9 mouse cellular contexts compared by ENCODE assay signal in the genomic region with DNA sequence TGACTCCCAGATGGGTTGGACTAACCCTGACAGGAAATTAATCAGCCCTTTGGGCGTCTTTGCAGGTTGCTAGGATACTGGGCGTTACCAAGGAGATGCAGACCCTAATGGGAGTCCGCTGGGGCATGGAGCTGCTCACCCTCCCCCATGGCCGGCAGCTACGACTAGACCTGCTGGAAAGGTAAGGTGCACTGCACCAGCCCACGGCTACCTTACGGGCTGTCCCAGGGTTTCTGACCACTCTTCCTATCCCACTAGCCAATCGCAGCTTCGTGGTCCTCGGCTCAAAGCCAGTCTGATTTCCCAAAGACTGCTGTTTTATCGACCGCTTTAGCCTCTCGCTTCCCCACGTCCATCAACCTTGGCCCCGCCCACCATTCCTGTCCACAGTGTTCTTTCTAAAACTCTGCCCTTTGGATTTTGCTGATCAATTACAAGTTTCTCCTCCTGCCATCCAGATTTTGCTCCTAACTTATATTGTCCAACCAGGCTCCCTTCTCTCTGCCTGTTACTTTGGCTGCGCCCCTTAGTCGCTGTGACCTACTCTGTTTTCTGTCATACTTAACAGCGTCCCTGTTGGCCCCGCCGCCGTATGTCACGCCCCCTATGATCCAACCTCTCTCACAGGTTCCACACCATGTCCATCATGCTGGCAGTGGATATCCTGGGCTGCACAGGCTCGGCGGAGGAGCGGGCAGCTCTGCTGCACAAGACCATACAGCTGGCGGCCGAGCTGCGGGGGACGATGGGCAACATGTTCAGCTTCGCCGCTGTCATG. TPM values are rescaled to one million over a fixed set of nuclear protein-coding genes. Genes with fewer than 3 reads are reported as not detected.
A peak's percentile ranks its signal among the peaks of the same experiment; 100 is the strongest.
DNase-seq lines count a peak whose midpoint lies in the region; ATAC-seq and TF ChIP-seq lines count a peak whose summit lies in the region.
"Had no signal": no experiment of that assay in that cellular context is flagged by ENCODE, and none has a peak within 500 bp of the region (broad histone marks: within the 10 kb centered on the region; RNA-seq: fewer than 3 reads in every experiment).

No protein-coding gene starts in this region.

- H3K27ac ChIP-seq in layer of hippocampus, adult 2 months: no peak overlapping the region
- H3K27ac ChIP-seq in heart, embryonic 12.5 days (ENCODE audit: poor library complexity, severe bottlenecking): peak overlapping the region; percentile 55; the same call in 1 of the 2 replicates
- no peak overlapping the region for H3K27ac ChIP-seq in testis, adult 2 months (ENCODE audit: control insufficient read depth, insufficient read depth, low read depth, low read length)

- 0 out of 2 replicates have a peak, but pooled peaks cover 3% of the 10 kb centered on the region for H3K27me3 ChIP-seq in heart, embryonic 12.5 days (replicated peaks)
- no peaks in the 10 kb centered on the region for H3K27me3 ChIP-seq in testis, adult 2 months (ENCODE audit: control insufficient read depth, insufficient read depth, low read length)

- no peak for TF ChIP-seq CTCF in layer of hippocampus, adult 2 months (conservative IDR thresholded peaks at IDR 0.05)
- no peak for TF ChIP-seq CTCF in testis, adult 2 months (IDR thresholded peaks at IDR 0.05; ENCODE audit: control insufficient read depth, insufficient read depth, insufficient replicate concordance, low read depth, low read length)

- H3K9ac ChIP-seq in heart, embryonic 12.5 days: peak overlapping the region; percentile 62

- peaks cover 10% of the 10 kb centered on the region; the same call in 1 of the 2 replicates for H3K4me1 ChIP-seq in heart, embryonic 12.5 days (replicated peaks)
- H3K4me1 ChIP-seq in testis, adult 2 months (ENCODE audit: control insufficient read depth, insufficient read depth, low read length): peaks cover 7% of the 10 kb centered on the region

- DNase-seq in layer of hippocampus, adult 2 months (ENCODE audit: low spot score in 2 of 2): no peak
- no peak for DNase-seq in layer of hippocampus, postnatal 10 days (ENCODE audit: low spot score in 2 of 2)
- peak; percentile 83 for DNase-seq in kidney, postnatal 10 days
- peak; percentile 79 for DNase-seq in lung, postnatal 25 days (ENCODE audit: low spot score)
- no peak for DNase-seq in spleen, adult 18-20 months
- no peak for DNase-seq in layer of hippocampus, adult 18-20 months (ENCODE audit: low spot score in 2 of 2)

- H3K36me3 ChIP-seq in heart, embryonic 12.5 days: peaks cover 71% of the 10 kb centered on the region
- no peaks in the 10 kb centered on the region for H3K36me3 ChIP-seq in testis, adult 2 months (ENCODE audit: control insufficient read depth, insufficient read depth, low read length)

- H3K9me3 ChIP-seq in heart, embryonic 12.5 days (replicated peaks): no peaks in the 10 kb centered on the region

- peak; percentile 52; the same call in 1 of the 2 replicates for ATAC-seq in heart, embryonic 12.5 days (ENCODE audit: insufficient number of reproducible peaks, low FRiP score)

- 17% methylated on average over 31 of the region's 31 CpGs for WGBS in heart, embryonic 12.5 days

- TF ChIP-seq POLR2A in testis, adult 2 months (IDR thresholded peaks at IDR 0.05; ENCODE audit: control insufficient read depth, low read depth, low read length): no peak

- peak overlapping the region; percentile 65 for H3K4me2 ChIP-seq in heart, embryonic 12.5 days

- H3K4me3 ChIP-seq in layer of hippocampus, adult 2 months: peak overlapping the region; percentile 13; the same call in 1 of the 2 replicates
- H3K4me3 ChIP-seq in heart, embryonic 12.5 days: peak overlapping the region; percentile 53
- H3K4me3 ChIP-seq in testis, adult 2 months (ENCODE audit: control insufficient read depth, low read depth, low read length): peak overlapping the region; percentile 72

RNA-seq across cellular contexts. Expression of a gene that starts 6.0 kb away (rescaled TPM):
- total RNA-seq in layer of hippocampus, adult 2 months (2021): 10 to 100 TPM; 30.3 to 32.3 TPM
- total RNA-seq in layer of hippocampus, postnatal 10 days (2021): 10 to 100 TPM; 28.9 to 32.9 TPM
- polyA plus RNA-seq in heart, embryonic 12.5 days (2016; fragmentation: Nextera tagmentation; extraction: Ambion mirVana): 38.5 and 39.3 TPM in 2 replicates
- 17.9 and 18.3 TPM in 2 replicates for polyA plus RNA-seq in testis, adult 2 months (2012; rRNA removed)
- total RNA-seq in layer of hippocampus, adult 18-20 months (2021): 10 to 100 TPM; 30.2 to 32.1 TPM

RNA-seq across cellular contexts. Expression of a gene that starts 10.3 kb away (rescaled TPM):
- total RNA-seq in layer of hippocampus, adult 2 months (2021): 1 to 10 TPM; 1.4 to 2.9 TPM
- total RNA-seq in layer of hippocampus, postnatal 10 days (2021): 1 to 10 TPM; 2.1 to 3.2 TPM
- not detected in 2 replicates for polyA plus RNA-seq in heart, embryonic 12.5 days (2016; fragmentation: Nextera tagmentation; extraction: Ambion mirVana)
- 0.10 and 0.16 TPM in 2 replicates for polyA plus RNA-seq in testis, adult 2 months (2012; rRNA removed)
- 1 to 10 TPM; 1.5 to 1.8 TPM for total RNA-seq in layer of hippocampus, adult 18-20 months (2021)
- total RNA-seq: heart, postnatal 14 days had no signal

RNA-seq across cellular contexts. Expression of a gene that starts 24.4 kb away (rescaled TPM):
- under 1 TPM; 0.69 to 0.82 TPM for total RNA-seq in layer of hippocampus, adult 2 months (2021)
- total RNA-seq in layer of hippocampus, postnatal 10 days (2021): under 1 TPM; 0.71 to 0.94 TPM
- polyA plus RNA-seq in heart, embryonic 12.5 days (2016; fragmentation: Nextera tagmentation; extraction: Ambion mirVana): 0.09 and 0.24 TPM in 2 replicates
- polyA plus RNA-seq in testis, adult 2 months (2012; rRNA removed): 132 and 146 TPM in 2 replicates
- total RNA-seq in layer of hippocampus, adult 18-20 months (2021): 1 to 10 TPM in 1 of 2 experiments, under 1 TPM in 1; 0.94 to 1.2 TPM

RNA-seq across cellular contexts. Expression of a gene that starts 24.5 kb away (rescaled TPM):
- 1 to 10 TPM; 5.9 to 6.4 TPM for total RNA-seq in layer of hippocampus, adult 2 months (2021)
- total RNA-seq in layer of hippocampus, postnatal 10 days (2021): 10 to 100 TPM in 1 of 2 experiments, 1 to 10 TPM in 1; 5.4 to 11.5 TPM
- polyA plus RNA-seq in heart, embryonic 12.5 days (2016; fragmentation: Nextera tagmentation; extraction: Ambion mirVana): 4.2 and 5.2 TPM in 2 replicates
- 24.7 and 34.2 TPM in 2 replicates for polyA plus RNA-seq in testis, adult 2 months (2012; rRNA removed)
- total RNA-seq in layer of hippocampus, adult 18-20 months (2021): 1 to 10 TPM; 6.0 to 7.5 TPM

RNA-seq across cellular contexts. Expression of a gene that starts 30.2 kb away (rescaled TPM):
- total RNA-seq in layer of hippocampus, adult 2 months (2021): 10 to 100 TPM; 18.9 to 20.1 TPM
- total RNA-seq in layer of hippocampus, postnatal 10 days (2021): 10 to 100 TPM; 34.7 to 40.3 TPM
- polyA plus RNA-seq in heart, embryonic 12.5 days (2016; fragmentation: Nextera tagmentation; extraction: Ambion mirVana): 35.4 and 36.0 TPM in 2 replicates
- polyA plus RNA-seq in testis, adult 2 months (2012; rRNA removed): 1.9 and 2.3 TPM in 2 replicates
- total RNA-seq in layer of hippocampus, adult 18-20 months (2021): 10 to 100 TPM; 16.6 to 19.4 TPM

Comparison
In these comparisons a context has a peak if more than half of its experiments do, and no peak if none do; other contexts are left out.
1. DNase-seq: peak in kidney, postnatal 10 days (single experiment) and lung, postnatal 25 days (single experiment); none in layer of hippocampus, adult 2 months (0 of 2), layer of hippocampus, postnatal 10 days (0 of 2), spleen, adult 18-20 months (0 of 2) and layer of hippocampus, adult 18-20 months (0 of 2).
2. H3K4me3 ChIP-seq: peak in every context shown above with its lines; median percentile 72 in testis, adult 2 months; 53 in heart, embryonic 12.5 days; 13 in layer of hippocampus, adult 2 months.